Mouse (Mus musculus) erythroblast, embryonic 14.5 days (primary cell): ENCODE measurements around the gene Chl1.

Source experiments
- GATA1 ChIP-seq: IDR thresholded peaks from 2 replicates; pipeline ENCODE4 v1.6.1; 2012; ENCODE audit warnings: low read length, inconsistent platforms, mixed read lengths
- TAL1 ChIP-seq: IDR thresholded peaks from 3 replicates; pipeline ENCODE4 v1.6.1; 2012; ENCODE audit warnings: low read length, inconsistent platforms, mixed read lengths

DNA sequence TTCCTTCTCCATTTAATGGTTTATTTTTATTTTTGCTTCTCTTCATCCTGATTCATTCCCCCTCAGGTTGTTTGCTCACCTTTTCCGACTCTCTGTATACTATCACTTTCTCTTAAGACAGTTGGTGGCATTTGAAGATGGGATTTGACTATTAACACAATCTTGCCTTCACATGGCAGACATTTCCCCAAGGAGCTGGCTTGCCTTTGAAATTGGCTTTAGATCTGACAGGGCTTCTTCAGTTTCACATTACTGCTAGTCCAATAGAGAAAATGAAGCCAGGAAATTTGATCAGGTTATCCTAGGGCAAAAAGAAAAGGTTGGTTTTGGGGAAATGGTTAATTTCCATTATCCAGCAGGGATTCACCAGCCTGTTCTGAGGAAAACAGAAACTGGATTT, 23.2 kb upstream of the Chl1 start:
- no peak for TF ChIP-seq GATA1
- TF ChIP-seq TAL1: no peak
